Comparison of ENCODE assay signal across 22 mouse cellular contexts in the genomic region with DNA sequence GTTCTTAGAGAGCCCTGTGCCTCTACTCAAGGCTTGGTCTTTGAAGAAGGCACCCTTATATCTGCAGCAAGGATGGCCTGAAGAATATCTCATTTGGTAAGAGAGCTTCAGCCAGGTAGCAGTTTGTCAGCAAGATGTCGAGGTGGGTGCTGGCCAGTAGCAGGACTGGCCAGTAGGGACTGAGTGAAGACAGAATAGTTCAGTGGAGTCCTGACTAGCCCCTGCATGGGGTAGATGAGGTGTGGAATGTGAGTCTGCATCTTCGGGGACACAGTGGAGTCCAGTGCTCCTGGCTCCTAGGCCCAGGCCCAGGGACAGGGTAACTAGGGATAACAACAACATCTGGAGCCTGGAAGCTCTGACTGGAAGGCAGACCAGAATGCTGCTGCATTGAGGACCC. TPM values are rescaled to one million over a fixed set of nuclear protein-coding genes. Genes with fewer than 3 reads are reported as not detected.
DNase-seq lines count a peak whose midpoint lies in the region; ATAC-seq lines count a peak whose summit lies in the region.
"Had no signal": no experiment of that assay in that cellular context is flagged by ENCODE, and none has a peak within 500 bp of the region (broad histone marks: within the 10 kb centered on the region; RNA-seq: fewer than 3 reads in every experiment).

No protein-coding gene starts in this region.

- no peak for ATAC-seq in heart, embryonic 14.5 days (ENCODE audit: insufficient number of reproducible peaks, insufficient read depth, low FRiP score, low read depth)
- no peak for ATAC-seq in embryonic facial prominence, embryonic 13.5 days (ENCODE audit: insufficient number of reproducible peaks, insufficient read depth, low FRiP score, low TSS enrichment, low read depth)
- ATAC-seq in embryonic facial prominence, embryonic 15.5 days (ENCODE audit: insufficient number of reproducible peaks, low FRiP score, low TSS enrichment, low read depth) = no peak
- ATAC-seq in hindbrain, embryonic 15.5 days (ENCODE audit: low FRiP score, low read depth) = no peak
- ATAC-seq: forebrain, postnatal 0 days; intestine, embryonic 16.5 days had no signal

- WGBS in heart, embryonic 14.5 days = 10% methylated on average over 2 of the region's 2 CpGs
- WGBS in embryonic facial prominence, embryonic 13.5 days = 25% methylated on average over 2 of the region's 2 CpGs
- WGBS in embryonic facial prominence, embryonic 15.5 days = 28% methylated on average over 2 of the region's 2 CpGs
- 22% methylated on average over 2 of the region's 2 CpGs for WGBS in hindbrain, embryonic 15.5 days

- H3K4me3 ChIP-seq in heart, embryonic 14.5 days (ENCODE audit: control insufficient read depth in 1 of 2, insufficient read depth in 1 of 2, low read depth in 1 of 2, low read length in 2 of 2) = peak overlapping the region; percentile 67 to 82
- peak overlapping the region; percentile 51 for H3K4me3 ChIP-seq in embryonic facial prominence, embryonic 13.5 days
- H3K4me3 ChIP-seq in embryonic facial prominence, embryonic 15.5 days (replicated peaks) = peak overlapping the region; percentile 49
- H3K4me3 ChIP-seq in hindbrain, embryonic 15.5 days = peak overlapping the region; percentile 44; the same call in 1 of the 2 replicates
- H3K4me3 ChIP-seq: left cerebral cortex, adult 2 months; myocyte had no signal

- H3K9me3 ChIP-seq in heart, embryonic 14.5 days (ENCODE audit: control insufficient read depth, low read length) = no peaks in the 10 kb centered on the region
- no peaks in the 10 kb centered on the region for H3K9me3 ChIP-seq in embryonic facial prominence, embryonic 13.5 days
- H3K9me3 ChIP-seq in embryonic facial prominence, embryonic 15.5 days (replicated peaks) = no peaks in the 10 kb centered on the region
- no peaks in the 10 kb centered on the region for H3K9me3 ChIP-seq in hindbrain, embryonic 15.5 days
- H3K9me3 ChIP-seq: limb, embryonic 12.5 days had no signal

- H3K27me3 ChIP-seq in heart, embryonic 14.5 days (ENCODE audit: control insufficient read depth, insufficient read depth, low read length) = peaks cover 78% of the 10 kb centered on the region
- H3K27me3 ChIP-seq in embryonic facial prominence, embryonic 13.5 days = peaks cover 100% of the 10 kb centered on the region
- H3K27me3 ChIP-seq in embryonic facial prominence, embryonic 15.5 days = peaks cover 97% of the 10 kb centered on the region
- H3K27me3 ChIP-seq in hindbrain, embryonic 15.5 days = peaks cover 97% of the 10 kb centered on the region

- intact Hi-C loops in heart, postnatal 25 days (cut with DNase I) = loop anchor here (5.0 kb wide), 1 partner anchor 65 kb away; the partner anchor contains the start of genes Mrpl36 and Ndufs6

- peak overlapping the region; percentile 85 for H3K4me2 ChIP-seq in heart, embryonic 14.5 days (ENCODE audit: low read length)
- peak overlapping the region; percentile 90 for H3K4me2 ChIP-seq in embryonic facial prominence, embryonic 13.5 days
- H3K4me2 ChIP-seq in embryonic facial prominence, embryonic 15.5 days (replicated peaks) = peak overlapping the region; percentile 71
- peak overlapping the region; percentile 89 for H3K4me2 ChIP-seq in hindbrain, embryonic 15.5 days

- peak overlapping the region; percentile 97 for H3K27ac ChIP-seq in heart, embryonic 14.5 days (replicated peaks in 1 of 2; ENCODE audit: control insufficient read depth in 1 of 2, insufficient read depth in 1 of 2, low read depth in 2 of 2, low read length in 2 of 2)
- no peak overlapping the region for H3K27ac ChIP-seq in embryonic facial prominence, embryonic 13.5 days
- H3K27ac ChIP-seq in embryonic facial prominence, embryonic 15.5 days (replicated peaks) = no peak overlapping the region
- no peak overlapping the region for H3K27ac ChIP-seq in hindbrain, embryonic 15.5 days (replicated peaks)
- H3K27ac ChIP-seq: left cerebral cortex, adult 2 months; limb, embryonic 12.5 days had no signal

- H3K4me1 ChIP-seq in heart, embryonic 14.5 days (ENCODE audit: control insufficient read depth in 2 of 2, insufficient read depth in 2 of 2, low read length in 2 of 2) = peaks cover 24 to 53% of the 10 kb centered on the region in 2 experiments
- H3K4me1 ChIP-seq in embryonic facial prominence, embryonic 13.5 days = peaks cover 29% of the 10 kb centered on the region
- peaks cover 35% of the 10 kb centered on the region for H3K4me1 ChIP-seq in embryonic facial prominence, embryonic 15.5 days
- H3K4me1 ChIP-seq in hindbrain, embryonic 15.5 days (replicated peaks) = peaks cover 42% of the 10 kb centered on the region

- no peak for DNase-seq in heart, postnatal 25 days (ENCODE audit: low spot score)
- no peak for DNase-seq in liver
- no peak for DNase-seq in kidney, adult 18-20 months
- DNase-seq: cerebellum, adult 8-10 months; forebrain, postnatal 0 days; kidney, postnatal 10 days; lung, postnatal 14 days; right cerebral cortex, adult 18-20 months; thymus, postnatal 36 days had no signal

- peaks cover 15% of the 10 kb centered on the region for H3K36me3 ChIP-seq in heart, embryonic 14.5 days (ENCODE audit: control insufficient read depth, insufficient read depth, low read length)
- H3K36me3 ChIP-seq in embryonic facial prominence, embryonic 13.5 days = no peaks in the 10 kb centered on the region
- H3K36me3 ChIP-seq in embryonic facial prominence, embryonic 15.5 days = no peaks in the 10 kb centered on the region
- no peaks in the 10 kb centered on the region for H3K36me3 ChIP-seq in hindbrain, embryonic 15.5 days
- H3K36me3 ChIP-seq: limb, embryonic 12.5 days had no signal

- peak overlapping the region; percentile 96 for H3K9ac ChIP-seq in heart, embryonic 14.5 days (ENCODE audit: low read length)
- H3K9ac ChIP-seq in embryonic facial prominence, embryonic 13.5 days = no peak overlapping the region
- no peak overlapping the region for H3K9ac ChIP-seq in embryonic facial prominence, embryonic 15.5 days
- H3K9ac ChIP-seq in hindbrain, embryonic 15.5 days = no peak overlapping the region
- H3K9ac ChIP-seq: forebrain, postnatal 0 days; limb, embryonic 12.5 days had no signal

RNA-seq across cellular contexts. Expression of gene Irx4, which starts 1.6 kb away (rescaled TPM):
- polyA plus RNA-seq in heart, embryonic 14.5 days (2014; fragmentation: Nextera tagmentation; extraction: Ambion mirVana) = 43.3 and 47.3 TPM in 2 replicates
- total RNA-seq in heart, postnatal 25 days (2021) = 10 to 100 TPM; 26.0 to 27.0 TPM
- 11.6 and 13.3 TPM in 2 replicates for polyA plus RNA-seq in embryonic facial prominence, embryonic 13.5 days (2015; fragmentation: Nextera tagmentation; extraction: Ambion mirVana)
- 17.5 and 19.3 TPM in 2 replicates for polyA plus RNA-seq in embryonic facial prominence, embryonic 15.5 days (2015; fragmentation: Nextera tagmentation; extraction: Ambion mirVana)
- 3.6 and 5.7 TPM in 2 replicates for polyA plus RNA-seq in hindbrain, embryonic 15.5 days (2015; fragmentation: Nextera tagmentation; extraction: Ambion mirVana)
- total RNA-seq: adrenal gland, postnatal 4 days; forebrain, postnatal 0 days; gastrocnemius, adult 18-20 months; granulocyte monocyte progenitor cell, adult 5-6 weeks; left cerebral cortex, adult 2 months; megakaryocyte-erythroid progenitor cell, adult 5-6 weeks had no signal
- polyA plus RNA-seq: forebrain, postnatal 0 days; liver, embryonic 16.5 days; myocyte had no signal

Comparison
In these comparisons a context has a peak if more than half of its experiments do, and no peak if none do; other contexts are left out.
1. H3K27ac ChIP-seq: peak in heart, embryonic 14.5 days (2 of 2); none in embryonic facial prominence, embryonic 13.5 days (single experiment), embryonic facial prominence, embryonic 15.5 days (single experiment) and hindbrain, embryonic 15.5 days (single experiment).
2. Peak in every context shown above with its lines, with median percentiles within 50 percentile points of each other: H3K4me2 ChIP-seq and H3K4me3 ChIP-seq.